ENCODE assay signal across 11 mouse cellular contexts in the genomic region with DNA sequence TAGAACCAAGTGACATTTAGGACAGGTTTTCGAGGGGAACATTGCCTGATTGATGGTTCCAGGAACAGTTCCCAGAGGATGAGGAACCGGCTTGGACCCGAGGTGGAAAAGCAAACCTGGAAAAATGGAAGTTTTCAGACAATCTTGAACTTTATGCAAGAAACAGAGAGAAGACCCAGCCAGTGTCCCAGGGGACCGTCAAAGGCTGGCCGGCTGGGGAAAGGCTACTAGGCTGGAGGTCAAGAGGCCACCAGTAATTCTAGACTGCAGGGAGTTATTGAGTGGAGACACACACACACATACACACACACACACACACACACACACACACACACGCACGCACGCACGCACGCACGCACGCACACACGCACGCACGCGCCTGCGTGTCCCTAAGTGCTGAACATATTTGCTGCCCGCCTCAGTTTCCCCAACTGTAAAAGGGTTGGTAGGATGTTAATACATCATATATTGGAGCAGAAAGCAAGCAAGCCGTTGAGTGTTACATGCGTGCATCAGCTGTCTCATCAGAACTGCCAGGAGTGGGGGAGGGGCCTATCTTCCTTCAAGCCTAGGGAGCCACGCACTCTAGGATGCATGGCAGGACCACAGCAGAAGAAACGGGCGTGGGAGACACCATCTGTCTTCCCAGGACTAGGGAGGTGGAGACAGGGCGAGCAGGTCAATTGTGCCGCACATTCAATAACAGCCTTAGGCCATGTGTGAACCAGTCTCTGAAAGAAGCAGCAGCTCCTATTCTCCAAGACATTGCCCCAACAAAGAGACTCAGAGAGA. TPM values are rescaled to one million over a fixed set of nuclear protein-coding genes. Genes with fewer than 3 reads are reported as not detected.
DNase-seq lines count a peak whose midpoint lies in the region; ATAC-seq and TF ChIP-seq lines count a peak whose summit lies in the region.
"Had no signal": no experiment of that assay in that cellular context is flagged by ENCODE, and none has a peak within 500 bp of the region (broad histone marks: within the 10 kb centered on the region; RNA-seq: fewer than 3 reads in every experiment).

No protein-coding gene starts in this region.

- no peak for TF ChIP-seq EP300 in stomach, postnatal 0 days (optimal IDR thresholded peaks at IDR 0.05)

- no peak for TF ChIP-seq CTCF in stomach, postnatal 0 days (IDR thresholded peaks at IDR 0.05; ENCODE audit: low read depth)
- TF ChIP-seq CTCF in layer of hippocampus, adult 2 months (conservative IDR thresholded peaks at IDR 0.05) = no peak

- no peak overlapping the region for H3K4me2 ChIP-seq in stomach, embryonic 16.5 days (ENCODE audit: low read depth, low read length)
- no peak overlapping the region for H3K4me2 ChIP-seq in stomach, postnatal 0 days (replicated peaks; ENCODE audit: low read depth)
- H3K4me2 ChIP-seq: limb, embryonic 13.5 days had no signal

- DNase-seq in embryo, embryonic 10.5 days (ENCODE audit: low spot score) = peak; percentile 57
- no peak for DNase-seq in embryo, embryonic 11 days
- no peak for DNase-seq in stomach, postnatal 0 days (ENCODE audit: low spot score)
- peak; percentile 51 to 63 for DNase-seq in layer of hippocampus, adult 2 months (ENCODE audit: low spot score in 2 of 2)
- DNase-seq in limb, embryonic 10.5 days (ENCODE audit: low spot score) = no peak
- DNase-seq in urinary bladder, postnatal 4 days (ENCODE audit: low spot score in 2 of 2) = no peak
- no peak for DNase-seq in urinary bladder, postnatal 14 days (ENCODE audit: low spot score)
- DNase-seq: adrenal gland, adult 2 months; gastrocnemius, postnatal 25 days had no signal

- H3K36me3 ChIP-seq in stomach, embryonic 16.5 days (ENCODE audit: control insufficient read depth, insufficient read depth, low read length) = no peaks in the 10 kb centered on the region
- H3K36me3 ChIP-seq in stomach, postnatal 0 days (ENCODE audit: control insufficient read depth, insufficient read depth, low read length) = no peaks in the 10 kb centered on the region
- H3K36me3 ChIP-seq in limb, embryonic 10.5 days = no peaks in the 10 kb centered on the region
- H3K36me3 ChIP-seq: limb, embryonic 13.5 days had no signal

- no peak overlapping the region for H3K4me3 ChIP-seq in stomach, embryonic 16.5 days (replicated peaks; ENCODE audit: low read length)
- H3K4me3 ChIP-seq in stomach, postnatal 0 days (ENCODE audit: low read depth, low read length) = no peak overlapping the region
- no peak overlapping the region for H3K4me3 ChIP-seq in layer of hippocampus, adult 2 months
- no peak overlapping the region for H3K4me3 ChIP-seq in limb, embryonic 10.5 days
- H3K4me3 ChIP-seq: limb, embryonic 13.5 days had no signal

- 0 out of 2 replicates have a peak, but pooled peaks cover 4% of the 10 kb centered on the region for H3K4me1 ChIP-seq in stomach, embryonic 16.5 days (ENCODE audit: control insufficient read depth, insufficient read depth, low read length)
- H3K4me1 ChIP-seq in stomach, postnatal 0 days (replicated peaks; ENCODE audit: control insufficient read depth, insufficient read depth) = 0 out of 2 replicates have a peak, but pooled peaks cover 2% of the 10 kb centered on the region
- peaks cover 9% of the 10 kb centered on the region for H3K4me1 ChIP-seq in limb, embryonic 10.5 days

- H3K9ac ChIP-seq in stomach, embryonic 16.5 days (ENCODE audit: low read length) = peak overlapping the region; percentile 38; the same call in 1 of the 2 replicates
- no peak overlapping the region for H3K9ac ChIP-seq in stomach, postnatal 0 days (ENCODE audit: low read length)
- H3K9ac ChIP-seq: limb, embryonic 13.5 days had no signal

- WGBS in stomach, embryonic 16.5 days = 60% methylated on average over 25 of the region's 25 CpGs
- WGBS in stomach, postnatal 0 days = 61% methylated on average over 25 of the region's 25 CpGs
- WGBS in limb, embryonic 10.5 days = 71% methylated on average over 25 of the region's 25 CpGs

- no peaks in the 10 kb centered on the region for H3K27me3 ChIP-seq in stomach, embryonic 16.5 days (ENCODE audit: control insufficient read depth, insufficient read depth, low read length)
- H3K27me3 ChIP-seq in stomach, postnatal 0 days (ENCODE audit: control insufficient read depth, insufficient read depth, low read length) = no peaks in the 10 kb centered on the region
- peaks cover 12% of the 10 kb centered on the region; the same call in 1 of the 2 replicates for H3K27me3 ChIP-seq in limb, embryonic 10.5 days (ENCODE audit: low read depth, poor library complexity, severe bottlenecking)
- H3K27me3 ChIP-seq: limb, embryonic 13.5 days had no signal

- ATAC-seq in stomach, embryonic 16.5 days (ENCODE audit: insufficient read depth, low FRiP score) = no peak
- ATAC-seq in stomach, postnatal 0 days (ENCODE audit: low FRiP score, low TSS enrichment) = no peak

- H3K9me3 ChIP-seq in stomach, embryonic 16.5 days (replicated peaks; ENCODE audit: control insufficient read depth, low read length) = no peaks in the 10 kb centered on the region
- no peaks in the 10 kb centered on the region for H3K9me3 ChIP-seq in stomach, postnatal 0 days (ENCODE audit: control insufficient read depth, low read length)
- H3K9me3 ChIP-seq in limb, embryonic 10.5 days (replicated peaks) = no peaks in the 10 kb centered on the region
- H3K9me3 ChIP-seq: limb, embryonic 13.5 days had no signal

- H3K27ac ChIP-seq in stomach, embryonic 16.5 days (ENCODE audit: low read length) = no peak overlapping the region
- H3K27ac ChIP-seq in stomach, postnatal 0 days (replicated peaks) = no peak overlapping the region
- H3K27ac ChIP-seq in layer of hippocampus, adult 2 months = peak overlapping the region; percentile 3; the same call in 1 of the 2 replicates
- no peak overlapping the region for H3K27ac ChIP-seq in limb, embryonic 10.5 days
- H3K27ac ChIP-seq: limb, embryonic 13.5 days had no signal

RNA-seq across cellular contexts. Expression of a gene that starts 22.9 kb away (rescaled TPM):
- polyA plus RNA-seq in stomach, embryonic 16.5 days (2015; fragmentation: Nextera tagmentation; extraction: Ambion mirVana) = 52.5 and 56.4 TPM in 2 replicates
- polyA plus RNA-seq in stomach, postnatal 0 days (2015; fragmentation: Nextera tagmentation; extraction: Ambion mirVana) = 37.2 and 40.8 TPM in 2 replicates
- 10 to 100 TPM; 56.7 to 60.6 TPM for total RNA-seq in layer of hippocampus, adult 2 months (2021)
- 50.4 and 61.7 TPM in 2 replicates for polyA plus RNA-seq in limb, embryonic 10.5 days (2016; fragmentation: Nextera tagmentation; extraction: Ambion mirVana)

RNA-seq across cellular contexts. Expression of a gene that starts 32.0 kb away (rescaled TPM):
- polyA plus RNA-seq in stomach, embryonic 16.5 days (2015; fragmentation: Nextera tagmentation; extraction: Ambion mirVana) = 1.8 and 2.0 TPM in 2 replicates
- 4.7 and 5.0 TPM in 2 replicates for polyA plus RNA-seq in stomach, postnatal 0 days (2015; fragmentation: Nextera tagmentation; extraction: Ambion mirVana)
- 10 to 100 TPM; 10.6 to 10.9 TPM for total RNA-seq in layer of hippocampus, adult 2 months (2021)
- polyA plus RNA-seq in limb, embryonic 10.5 days (2016; fragmentation: Nextera tagmentation; extraction: Ambion mirVana) = 0.15 and 0.33 TPM in 2 replicates

RNA-seq across cellular contexts. Expression of a gene that starts 48.8 kb away (rescaled TPM):
- polyA plus RNA-seq in stomach, embryonic 16.5 days (2015; fragmentation: Nextera tagmentation; extraction: Ambion mirVana) = 53.3 and 55.7 TPM in 2 replicates
- 38.6 and 41.7 TPM in 2 replicates for polyA plus RNA-seq in stomach, postnatal 0 days (2015; fragmentation: Nextera tagmentation; extraction: Ambion mirVana)
- 10 to 100 TPM; 39.8 to 40.2 TPM for total RNA-seq in layer of hippocampus, adult 2 months (2021)
- polyA plus RNA-seq in limb, embryonic 10.5 days (2016; fragmentation: Nextera tagmentation; extraction: Ambion mirVana) = 38.5 and 41.3 TPM in 2 replicates

RNA-seq across cellular contexts. Expression of a gene that starts 50.7 kb away (rescaled TPM):
- 4.7 TPM in 2 replicates for polyA plus RNA-seq in stomach, embryonic 16.5 days (2015; fragmentation: Nextera tagmentation; extraction: Ambion mirVana)
- 2.5 and 3.0 TPM in 2 replicates for polyA plus RNA-seq in stomach, postnatal 0 days (2015; fragmentation: Nextera tagmentation; extraction: Ambion mirVana)
- 10 to 100 TPM; 86.6 to 89.3 TPM for total RNA-seq in layer of hippocampus, adult 2 months (2021)
- 3.6 and 4.5 TPM in 2 replicates for polyA plus RNA-seq in limb, embryonic 10.5 days (2016; fragmentation: Nextera tagmentation; extraction: Ambion mirVana)

Comparison
In these comparisons a context has a peak if more than half of its experiments do, and no peak if none do; other contexts are left out.
1. DNase-seq: peak in embryo, embryonic 10.5 days (single experiment) and layer of hippocampus, adult 2 months (2 of 2); none in embryo, embryonic 11 days (single experiment), stomach, postnatal 0 days (single experiment), limb, embryonic 10.5 days (single experiment), urinary bladder, postnatal 4 days (0 of 2) and urinary bladder, postnatal 14 days (single experiment).